ENCODE assay signal across 18 mouse cellular contexts in genomic region chr3:102055878-102056277, GRCm38 (mm10). TPM values are rescaled to one million over a fixed set of nuclear protein-coding genes. Genes with fewer than 3 reads are reported as not detected.
DNase-seq lines count a peak whose midpoint lies in the region; ATAC-seq lines count a peak whose summit lies in the region.
"Had no signal": no experiment of that assay in that cellular context is flagged by ENCODE, and none has a peak within 500 bp of the region (broad histone marks: within the 10 kb centered on the region; RNA-seq: fewer than 3 reads in every experiment).

No protein-coding gene starts in this region.

- H3K4me3 ChIP-seq in hindbrain, embryonic 14.5 days (replicated peaks; ENCODE audit: low read length) = no peak overlapping the region
- H3K4me3 ChIP-seq: erythroblast, embryonic 14.5 days; heart, embryonic 12.5 days; limb, embryonic 15.5 days had no signal

- H3K36me3 ChIP-seq in hindbrain, embryonic 14.5 days (replicated peaks; ENCODE audit: control insufficient read depth, insufficient read depth) = no peaks in the 10 kb centered on the region
- H3K36me3 ChIP-seq: heart, embryonic 12.5 days; limb, embryonic 15.5 days had no signal

- intact Hi-C loops in left cerebral cortex, postnatal 4 days (cut with DNase I) = no loop called here
- intact Hi-C loops in left cerebral cortex, postnatal 10 days (cut with DNase I) = no loop called here

- H3K4me1 ChIP-seq in hindbrain, embryonic 14.5 days (replicated peaks; ENCODE audit: control insufficient read depth, insufficient read depth, low read length) = 0 out of 2 replicates have a peak, but pooled peaks cover 3% of the 10 kb centered on the region
- H3K4me1 ChIP-seq: limb, embryonic 15.5 days had no signal

- no peak for ATAC-seq in hindbrain, embryonic 14.5 days (ENCODE audit: low FRiP score)

- peak; percentile 9 for DNase-seq in left cerebral cortex, postnatal 4 days
- DNase-seq in left cerebral cortex, postnatal 10 days (ENCODE audit: extremely low spot score in 1 of 2, low spot score in 2 of 2) = no peak
- DNase-seq in embryo, embryonic 10.5 days (ENCODE audit: low spot score) = peak; percentile 72
- DNase-seq in hindbrain, embryonic 14.5 days (ENCODE audit: low spot score) = no peak
- DNase-seq in retina, embryonic 14.5 days (ENCODE audit: low spot score) = peak; percentile 23
- DNase-seq in urinary bladder, postnatal 14 days (ENCODE audit: low spot score) = no peak
- no peak for DNase-seq in adipocyte (ENCODE audit: low spot score)
- DNase-seq: cerebellum, adult 11 months; gastrocnemius, postnatal 25 days; kidney, adult 8-10 months; lung, adult 18-20 months; right cerebral cortex, adult 18-20 months; thymus, postnatal 36 days had no signal

- H3K4me2 ChIP-seq in hindbrain, embryonic 14.5 days (replicated peaks) = no peak overlapping the region
- H3K4me2 ChIP-seq: heart, embryonic 12.5 days; limb, embryonic 15.5 days had no signal

- H3K27me3 ChIP-seq in hindbrain, embryonic 14.5 days (ENCODE audit: control insufficient read depth, insufficient read depth, low read length) = no peaks in the 10 kb centered on the region
- H3K27me3 ChIP-seq: heart, embryonic 12.5 days; limb, embryonic 15.5 days had no signal

- peak overlapping the region; percentile 63 for H3K27ac ChIP-seq in hindbrain, embryonic 14.5 days
- H3K27ac ChIP-seq: limb, embryonic 15.5 days had no signal

- H3K9me3 ChIP-seq in hindbrain, embryonic 14.5 days (ENCODE audit: control insufficient read depth, low read length) = no peaks in the 10 kb centered on the region
- H3K9me3 ChIP-seq: heart, embryonic 12.5 days; limb, embryonic 15.5 days had no signal

- H3K9ac ChIP-seq in hindbrain, embryonic 14.5 days = no peak overlapping the region
- H3K9ac ChIP-seq: heart, embryonic 12.5 days; limb, embryonic 15.5 days had no signal

- 3% methylated on average over 4 of the region's 4 CpGs for WGBS in hindbrain, embryonic 14.5 days

RNA-seq across cellular contexts. Expression of gene Casq2, which starts 30.3 kb away (rescaled TPM):
- under 1 TPM; 0.44 to 0.89 TPM for total RNA-seq in left cerebral cortex, postnatal 4 days (2021)
- total RNA-seq in left cerebral cortex, postnatal 10 days (2021) = under 1 TPM; 0.45 to 0.73 TPM
- polyA plus RNA-seq in hindbrain, embryonic 14.5 days (2014; fragmentation: Nextera tagmentation; extraction: Ambion mirVana) = 0.16 and 0.32 TPM in 2 replicates
- total RNA-seq: common myeloid progenitor, adult 5-6 weeks; megakaryocyte progenitor cell, adult 5-6 weeks had no signal
- polyA plus RNA-seq: erythroblast, embryonic 14.5 days had no signal

RNA-seq across cellular contexts. Expression of gene Nhlh2, which starts 46.0 kb away (rescaled TPM):
- total RNA-seq in left cerebral cortex, postnatal 4 days (2021) = 1 to 10 TPM; 2.4 to 3.5 TPM
- under 1 TPM; 0.71 to 0.86 TPM for total RNA-seq in left cerebral cortex, postnatal 10 days (2021)
- 27.2 and 29.4 TPM in 2 replicates for polyA plus RNA-seq in hindbrain, embryonic 14.5 days (2014; fragmentation: Nextera tagmentation; extraction: Ambion mirVana)
- total RNA-seq: common myeloid progenitor, adult 5-6 weeks; gastrocnemius, postnatal 25 days; megakaryocyte progenitor cell, adult 5-6 weeks had no signal
- polyA plus RNA-seq: erythroblast, embryonic 14.5 days had no signal

Comparison
In these comparisons a context has a peak if more than half of its experiments do, and no peak if none do; other contexts are left out.
1. DNase-seq: peak in left cerebral cortex, postnatal 4 days (single experiment), embryo, embryonic 10.5 days (single experiment) and retina, embryonic 14.5 days (single experiment); none in left cerebral cortex, postnatal 10 days (0 of 2), hindbrain, embryonic 14.5 days (single experiment), urinary bladder, postnatal 14 days (single experiment) and adipocyte (single experiment).